ENCODE assay signal across 8 mouse cellular contexts in the genomic region with DNA sequence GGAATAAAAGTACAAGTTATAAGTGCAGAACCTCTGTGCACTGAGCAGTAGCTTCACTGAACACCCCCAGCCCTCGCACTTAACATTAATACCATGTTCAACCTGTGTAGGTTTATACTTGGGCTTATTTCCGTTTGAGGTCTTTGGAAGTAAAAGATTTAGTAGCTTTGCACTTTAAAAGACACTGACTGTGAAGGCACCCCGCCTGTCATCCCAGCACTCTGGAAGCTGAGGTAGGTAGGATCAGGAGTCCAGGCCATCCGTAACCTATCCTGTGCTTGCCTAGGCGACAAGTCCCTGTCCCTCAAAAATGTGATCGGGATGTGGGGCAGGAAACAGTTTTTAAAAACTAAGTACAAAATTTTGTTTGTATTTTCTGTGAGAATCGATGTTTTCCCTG. TPM values are rescaled to one million over a fixed set of nuclear protein-coding genes. Genes with fewer than 3 reads are reported as not detected.
DNase-seq lines count a peak whose midpoint lies in the region; ATAC-seq lines count a peak whose summit lies in the region.

No protein-coding gene starts in this region.

- peaks cover 30% of the 10 kb centered on the region for H3K4me1 ChIP-seq in liver, embryonic 12.5 days

- ATAC-seq in liver, embryonic 12.5 days = no peak

- peak; percentile 7 for DNase-seq in adrenal gland, adult 2 months
- DNase-seq in adrenal gland, postnatal 36 days = no peak
- DNase-seq in thymus, postnatal 4 days = peak; percentile 14
- DNase-seq in thymus, adult 18-20 months = no peak
- no peak for DNase-seq in urinary bladder, postnatal 14 days (ENCODE audit: low spot score)
- DNase-seq in gastrocnemius, postnatal 4 days (ENCODE audit: low spot score in 2 of 2) = no peak
- DNase-seq in spleen, postnatal 10 days (ENCODE audit: low spot score in 2 of 2) = no peak

- H3K4me3 ChIP-seq in liver, embryonic 12.5 days = peak overlapping the region; percentile 99

- H3K36me3 ChIP-seq in liver, embryonic 12.5 days = peaks cover 16% of the 10 kb centered on the region

- H3K27me3 ChIP-seq in liver, embryonic 12.5 days (replicated peaks) = no peaks in the 10 kb centered on the region

- H3K4me2 ChIP-seq in liver, embryonic 12.5 days = peak overlapping the region; percentile 78

- H3K9me3 ChIP-seq in liver, embryonic 12.5 days (replicated peaks) = no peaks in the 10 kb centered on the region

- peak overlapping the region; percentile 97 for H3K9ac ChIP-seq in liver, embryonic 12.5 days

- H3K27ac ChIP-seq in liver, embryonic 12.5 days = no peak overlapping the region

- WGBS in liver, embryonic 12.5 days (ENCODE audit: insufficient replicate concordance) = 59% methylated on average over 7 of the region's 7 CpGs

RNA-seq across cellular contexts. Expression of a gene that starts 1.4 kb away (rescaled TPM):
- 10 to 100 TPM; 89.3 to 93.3 TPM for total RNA-seq in adrenal gland, adult 2 months (2021)
- 2.9 and 3.1 TPM in 2 replicates for polyA plus RNA-seq in adrenal gland, adult 2 months (2012; rRNA removed)
- 100 to 1,000 TPM in 1 of 2 experiments, 10 to 100 TPM in 1; 95.3 to 114 TPM for total RNA-seq in adrenal gland, postnatal 36 days (2021)
- 49.4 and 50.1 TPM in 2 replicates for polyA plus RNA-seq in liver, embryonic 12.5 days (2016; fragmentation: Nextera tagmentation; extraction: Ambion mirVana)
- 10 to 100 TPM; 60.9 to 65.5 TPM for total RNA-seq in gastrocnemius, postnatal 4 days (2021)

RNA-seq across cellular contexts. Expression of a gene that starts 17.3 kb away (rescaled TPM):
- under 1 TPM; 0.46 to 0.59 TPM for total RNA-seq in adrenal gland, adult 2 months (2021)
- 0.03 TPM in 1 of 2 replicates, not detected in the other for polyA plus RNA-seq in adrenal gland, adult 2 months (2012; rRNA removed)
- total RNA-seq in adrenal gland, postnatal 36 days (2021) = under 1 TPM; 0.36 to 0.43 TPM
- polyA plus RNA-seq in liver, embryonic 12.5 days (2016; fragmentation: Nextera tagmentation; extraction: Ambion mirVana) = 0.05 and 0.06 TPM in 2 replicates
- total RNA-seq in gastrocnemius, postnatal 4 days (2021) = under 1 TPM; 0.70 to 0.78 TPM

RNA-seq across cellular contexts. Expression of a gene that starts 58.8 kb away (rescaled TPM):
- total RNA-seq in adrenal gland, adult 2 months (2021) = not detected
- not detected in 2 replicates for polyA plus RNA-seq in adrenal gland, adult 2 months (2012; rRNA removed)
- total RNA-seq in adrenal gland, postnatal 36 days (2021) = not detected
- polyA plus RNA-seq in liver, embryonic 12.5 days (2016; fragmentation: Nextera tagmentation; extraction: Ambion mirVana) = 0.14 and 0.21 TPM in 2 replicates
- total RNA-seq in gastrocnemius, postnatal 4 days (2021) = not detected

Comparison
In these comparisons a context has a peak if more than half of its experiments do, and no peak if none do; other contexts are left out.
1. DNase-seq: peak in adrenal gland, adult 2 months (single experiment) and thymus, postnatal 4 days (single experiment); none in adrenal gland, postnatal 36 days (0 of 2), thymus, adult 18-20 months (0 of 2), urinary bladder, postnatal 14 days (single experiment), gastrocnemius, postnatal 4 days (0 of 2) and spleen, postnatal 10 days (0 of 2).